Mouse (Mus musculus): ENCODE results near the gene Hepacam.

DNA sequence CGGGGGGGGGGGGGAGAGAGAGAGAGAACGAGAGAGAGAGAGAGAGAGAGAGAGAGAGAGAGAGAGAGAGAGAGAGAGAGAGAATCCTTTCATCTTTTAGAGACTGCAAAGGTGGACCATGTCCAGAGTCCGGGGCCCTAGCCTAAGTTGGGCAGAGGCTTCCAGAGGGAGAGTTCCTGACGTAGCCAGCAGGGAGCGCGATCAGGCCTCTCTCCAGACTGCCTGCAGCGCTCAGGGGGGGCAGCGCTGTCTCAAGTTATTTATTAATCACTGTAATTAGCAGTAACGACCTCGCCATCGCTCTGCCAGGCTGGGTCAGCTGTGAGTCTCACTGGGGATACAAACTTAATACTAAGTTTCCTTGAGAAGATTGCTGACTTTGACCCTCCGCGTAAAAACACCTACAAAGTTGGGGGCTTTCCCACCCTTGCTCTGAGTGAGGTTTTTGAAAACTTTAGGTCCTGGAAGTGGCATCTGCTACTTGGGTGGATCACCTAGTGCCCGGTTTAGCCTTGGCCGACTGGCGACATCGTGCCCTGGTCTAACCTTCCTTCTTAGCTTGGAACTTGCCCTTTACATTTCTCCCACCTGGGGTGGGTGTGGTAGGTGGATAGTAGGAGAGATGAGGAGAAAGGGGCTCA lies 65.0 kb downstream of the Hepacam start:
- peak; percentile 53 for TF ChIP-seq CTCF (IDR thresholded peaks at IDR 0.05; ENCODE audit: low read depth, low read length)
- TF ChIP-seq POLR2A (IDR thresholded peaks at IDR 0.05; ENCODE audit: extremely low read depth, insufficient read depth, low read length), result no peak

Data from liver, adult 2 months (tissue).